Mouse (Mus musculus) liver, adult 2 months (tissue): Measurements from ENCODE around the gene Mas1. TPM values are rescaled to one million over a fixed set of nuclear protein-coding genes. Genes with fewer than 3 reads are reported as not detected.

Experiments
- DNase-seq: peaks from one replicate; pipeline ENCODE4 v3.0.0-alpha.2; 2011; ENCODE audit warnings: low read depth, low spot score; ENCODE audit errors: extremely low read depth
- H3K27ac ChIP-seq: fragments of 200-500 bp; replicated peaks from 2 replicates; pipeline ENCODE4 v1.5.1; 2012; ENCODE audit warnings: low read depth, mild to moderate bottlenecking, control low read depth, inconsistent platforms, low read length; ENCODE audit not compliant: insufficient read depth
- H3K27me3 ChIP-seq: fragments of 200-500 bp; 2 replicates; pipeline ENCODE4 v1.6.1; 2012; ENCODE audit warnings: mild to moderate bottlenecking, moderate library complexity, low read length, inconsistent platforms; ENCODE audit not compliant: control insufficient read depth, insufficient read depth
- H3K36me3 ChIP-seq: fragments of 200-500 bp; 2 replicates; pipeline ENCODE4 v1.6.1; 2012; ENCODE audit warnings: low read length, inconsistent platforms; ENCODE audit not compliant: control insufficient read depth, insufficient read depth
- H3K4me1 ChIP-seq: fragments of 200-500 bp; 2 replicates; pipeline ENCODE4 v1.6.1; 2011; ENCODE audit warnings: low read length; ENCODE audit not compliant: control insufficient read depth, insufficient read depth
- H3K4me3 ChIP-seq: fragments of 200-500 bp; 2 replicates; pipeline ENCODE4 v1.5.1; 2011; ENCODE audit warnings: low read depth, mild to moderate bottlenecking, control low read depth, low read length, moderate library complexity; ENCODE audit not compliant: insufficient read depth
- H3K79me2 ChIP-seq: fragments of 200-500 bp; 2 replicates; pipeline ENCODE4 v1.6.1; 2012; ENCODE audit warnings: inconsistent platforms, mild to moderate bottlenecking, low read length, moderate library complexity; ENCODE audit not compliant: control insufficient read depth, insufficient read depth
- H3K9ac ChIP-seq: fragments of 200-500 bp; 2 replicates; pipeline ENCODE4 v1.6.1; 2012; ENCODE audit warnings: low read depth, mild to moderate bottlenecking, control low read depth, inconsistent platforms, low read length
- CTCF ChIP-seq: fragments of 200-500 bp; IDR thresholded peaks from 2 replicates; pipeline ENCODE4 v1.5.1; 2011; ENCODE audit warnings: low read depth, low read length, control low read depth
- POLR2A ChIP-seq: fragments of 200-500 bp; IDR thresholded peaks from 2 replicates; pipeline ENCODE4 v1.6.1; 2011; ENCODE audit warnings: low read length, control low read depth; ENCODE audit not compliant: insufficient read depth; ENCODE audit errors: extremely low read depth
- WGBS: fragments of 180-500 bp; shearing (Covaris S2); methylation state at CpG from one replicate; pipeline ENCODE4 v1.1.7; 2018; 5-methylcytosine and 5-hydroxymethylcytosine counted together
- polyA plus RNA-seq: library from polyadenylated mRNA; depleted of rRNA; stranded (reverse); fragments of >200 nt; gene quantifications from 2 replicates; pipeline ENCODE4 v1.2.3, GENCODE M21; 2012
- total RNA-seq: library from RNA; depleted of rRNA; stranded (reverse); fragments of >200 nt; gene quantifications from 2 replicates; pipeline ENCODE4 v1.2.3, GENCODE M21; 2014

Mas1 gene
- total and polyA plus RNA-seq, 2 experiments, result 0.18 to 0.35 TPM

DNA sequence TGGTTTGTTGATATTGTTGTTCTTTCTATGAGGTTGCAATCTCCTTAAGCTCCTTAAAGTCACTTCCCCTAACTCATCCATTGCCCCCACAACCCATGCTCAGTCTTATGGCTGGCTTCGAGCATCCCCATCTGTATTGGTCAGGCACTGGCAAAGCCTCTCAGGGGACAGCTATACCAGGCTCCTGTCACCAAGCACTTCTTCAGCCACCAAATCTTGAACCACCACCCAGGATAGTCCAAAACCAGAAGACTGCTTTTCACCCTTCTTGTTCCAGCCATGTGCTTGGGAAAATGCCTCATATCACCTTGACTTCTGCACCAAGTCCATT lies 57.0 kb downstream of the Mas1 start:
- Histone ChIP-seq H3K27me3 (no peaks in the 10 kb centered on the region), H3K4me3 (no peak overlapping the region), H3K36me3 (no peaks in the 10 kb centered on the region), H3K4me1 (peaks cover 3% of the 10 kb centered on the region), H3K27ac (no peak overlapping the region), H3K79me2 (no peaks in the 10 kb centered on the region), H3K9ac (no peak overlapping the region)
- WGBS, result 90% methylated on average over 1 of the region's 1 CpGs
- no peak for DNase-seq
- no peak for TF ChIP-seq CTCF
- TF ChIP-seq POLR2A, result no peak

DNA sequence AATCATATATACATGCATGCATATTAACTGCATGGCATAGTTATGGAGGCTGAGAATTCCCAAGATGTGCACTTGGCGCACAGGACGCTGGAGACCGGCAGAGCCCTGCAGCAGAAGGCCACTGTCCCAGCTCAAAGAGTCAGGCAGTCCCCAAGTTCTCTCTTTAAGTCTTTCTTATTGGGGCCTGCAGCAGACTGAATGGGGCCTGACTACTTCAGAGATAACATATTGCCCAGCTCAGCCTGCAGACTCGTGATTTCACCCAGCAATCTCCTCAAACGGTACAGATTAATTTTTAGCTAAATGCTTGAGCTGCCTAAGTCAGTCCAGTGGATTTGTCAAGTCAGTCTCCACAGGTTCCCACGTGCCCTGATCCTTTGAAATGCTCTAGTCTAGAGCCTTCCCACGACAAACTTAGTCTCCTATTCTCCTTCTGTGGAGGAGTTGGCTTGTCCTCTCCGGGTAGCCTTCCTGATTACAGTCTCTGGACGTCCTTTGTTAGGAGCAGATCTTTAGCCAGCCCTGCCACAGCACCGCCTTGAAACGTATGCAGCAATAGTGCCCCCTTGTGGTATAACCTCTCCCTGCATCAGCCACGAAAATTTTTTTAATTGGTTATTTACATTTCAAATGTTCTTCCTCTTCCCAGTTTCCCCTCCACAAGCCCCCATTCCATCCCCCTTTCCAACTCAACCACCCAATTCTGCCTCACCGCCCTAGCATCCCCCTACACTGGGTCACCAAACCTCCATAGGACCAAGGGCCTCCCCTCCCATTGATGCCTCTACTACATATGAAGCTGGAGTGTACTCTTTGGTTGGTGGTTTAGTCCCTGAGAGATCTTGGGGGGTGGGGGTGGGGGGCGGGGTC lies 57.6 kb downstream of the Mas1 start:
- DNase-seq, result peak; percentile 76
- peak overlapping the region; percentile 60; the same call in 1 of the 2 replicates for H3K9ac ChIP-seq
- peaks cover 3% of the 10 kb centered on the region for H3K4me1 ChIP-seq
- TF ChIP-seq POLR2A (no peak), CTCF (peak; percentile 77)
- H3K4me3 ChIP-seq, result peak overlapping the region; percentile 10; the same call in 1 of the 2 replicates
- H3K27me3 ChIP-seq, result no peaks in the 10 kb centered on the region
- H3K36me3 ChIP-seq, result no peaks in the 10 kb centered on the region
- WGBS, result 23% methylated on average over 14 of the region's 14 CpGs
- H3K27ac ChIP-seq, result no peak overlapping the region
- H3K79me2 ChIP-seq, result no peaks in the 10 kb centered on the region

DNA sequence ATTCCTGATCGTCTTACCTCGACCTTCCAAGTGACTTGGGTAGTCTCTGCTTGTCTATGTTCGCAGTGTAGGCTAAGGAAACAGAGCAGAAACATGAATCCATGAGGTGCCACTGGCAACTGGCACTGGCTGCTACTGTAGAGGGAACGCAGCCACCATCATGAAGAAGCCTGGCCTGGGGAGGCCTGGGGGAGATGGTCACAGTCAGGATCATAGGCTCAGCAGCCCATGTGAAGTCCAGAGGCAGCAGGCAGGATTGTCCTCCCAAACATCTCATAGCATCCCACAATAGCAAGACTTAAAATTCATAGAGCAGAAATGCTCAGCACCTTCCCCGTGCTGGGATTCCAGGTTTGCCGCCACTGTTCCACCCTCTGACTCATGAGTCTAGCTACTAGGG lies 59.1 kb downstream of the Mas1 start:
- TF ChIP-seq POLR2A (no peak), CTCF (no peak)
- no peaks in the 10 kb centered on the region for H3K27me3 ChIP-seq
- no peak overlapping the region for H3K4me3 ChIP-seq
- H3K9ac ChIP-seq, result no peak overlapping the region
- DNase-seq, result no peak
- no peaks in the 10 kb centered on the region for H3K36me3 ChIP-seq
- 89% methylated on average over 6 of the region's 6 CpGs for WGBS
- H3K4me1 ChIP-seq, result peaks cover 3% of the 10 kb centered on the region
- H3K79me2 ChIP-seq, result no peaks in the 10 kb centered on the region
- no peak overlapping the region for H3K27ac ChIP-seq

DNA sequence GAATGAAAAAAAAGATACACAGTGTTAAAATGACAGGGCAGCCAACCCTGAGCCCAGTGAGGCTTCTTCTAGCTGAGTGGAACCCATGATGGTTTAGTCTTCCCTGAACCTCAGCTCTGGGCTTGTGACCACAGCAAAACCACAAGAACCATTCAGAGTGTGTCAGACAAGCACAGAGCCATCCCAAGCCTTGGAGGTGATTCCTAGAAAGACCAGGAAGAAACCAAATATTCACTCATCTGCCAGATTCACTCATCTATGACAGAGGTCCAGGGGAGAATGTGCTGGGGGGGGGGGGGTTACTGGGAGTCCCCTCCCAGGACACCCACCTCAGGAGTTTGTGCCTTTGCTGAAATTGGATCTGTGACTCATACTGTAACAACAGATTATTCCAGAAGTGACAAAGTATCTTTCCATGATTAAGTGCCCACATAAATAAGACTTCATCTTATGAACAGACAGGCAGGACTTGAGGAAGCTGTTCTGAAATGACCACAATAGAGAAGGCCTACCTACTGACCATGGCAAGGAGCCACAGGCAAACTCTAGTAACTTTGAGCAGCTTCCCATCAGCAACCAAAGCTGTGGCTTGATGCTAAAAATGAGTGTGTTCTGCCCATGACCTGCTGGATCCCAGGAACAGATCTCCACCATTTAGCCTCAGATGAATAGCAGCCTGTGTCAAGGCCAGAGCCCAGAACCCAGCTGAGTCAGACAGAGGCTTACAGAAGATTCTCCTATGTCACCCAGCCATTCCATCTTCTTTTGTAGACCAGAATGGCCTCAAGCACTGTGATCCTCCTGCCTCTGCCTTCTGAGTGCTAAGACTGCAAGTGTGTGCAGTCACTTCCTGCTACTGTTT lies 63.1 kb downstream of the Mas1 start:
- H3K27ac ChIP-seq, result no peak overlapping the region
- DNase-seq, result no peak
- H3K27me3 ChIP-seq, result no peaks in the 10 kb centered on the region
- no peaks in the 10 kb centered on the region for H3K4me1 ChIP-seq
- H3K36me3 ChIP-seq, result no peaks in the 10 kb centered on the region
- no peaks in the 10 kb centered on the region for H3K79me2 ChIP-seq
- TF ChIP-seq CTCF (no peak), POLR2A (no peak)
- H3K4me3 ChIP-seq, result no peak overlapping the region
- H3K9ac ChIP-seq, result no peak overlapping the region

DNA sequence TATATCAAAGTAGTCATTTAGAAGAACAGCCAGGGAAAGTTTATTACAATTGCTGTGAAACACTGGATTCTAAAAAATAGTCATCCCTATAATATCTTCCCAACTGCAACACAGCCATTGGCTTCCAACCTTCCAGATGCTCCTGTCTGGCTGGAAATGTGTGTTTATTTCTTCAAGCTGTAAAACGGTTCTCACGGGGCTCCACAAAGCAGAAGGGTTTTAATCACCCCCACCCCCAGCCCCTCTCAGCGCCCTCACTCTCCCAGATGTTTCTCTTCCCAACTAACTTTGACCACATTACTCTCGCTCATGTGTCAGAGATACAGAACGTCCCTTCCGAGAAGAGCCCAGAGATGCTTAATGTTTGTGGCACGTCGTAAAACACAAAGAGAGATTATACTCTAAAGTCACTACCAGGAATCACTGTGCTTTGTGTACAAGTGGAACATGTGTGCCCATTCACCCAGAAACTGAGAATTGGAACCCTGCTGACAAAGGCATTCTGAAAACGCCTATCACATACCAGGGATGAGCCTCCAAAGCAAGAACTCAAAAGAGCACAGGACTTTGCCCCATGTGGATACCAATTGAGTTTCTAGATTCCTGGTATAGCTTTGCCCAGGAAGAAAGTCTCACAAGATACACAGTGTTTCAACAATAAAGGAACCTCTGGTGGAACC lies 65.9 kb downstream of the Mas1 start:
- Histone ChIP-seq H3K27ac (no peak overlapping the region), H3K27me3 (no peaks in the 10 kb centered on the region), H3K4me1 (no peaks in the 10 kb centered on the region), H3K9ac (no peak overlapping the region), H3K4me3 (no peak overlapping the region), H3K79me2 (no peaks in the 10 kb centered on the region), H3K36me3 (no peaks in the 10 kb centered on the region)
- WGBS, result 95% methylated on average over 9 of the region's 9 CpGs
- DNase-seq, result no peak
- TF ChIP-seq POLR2A, result no peak
- TF ChIP-seq CTCF, result no peak
